Mouse (Mus musculus): Measurements from ENCODE around the gene Tut7.
"Not testable (repeated sequence)": the region's sequence is repeated elsewhere in the genome, so short reads cannot be mapped to it uniquely, and the experiment has no call there.

The Tut7 gene

GRCm38 (mm10) chr13:59762791-59763190 lies 60.2 kb downstream of the Tut7 start:
- DNase-seq = no peak

GRCm38 (mm10) chr13:59756906-59757305 lies 66.0 kb downstream of the Tut7 start:
- DNase-seq = peak in 1 of 2 experiments; percentile 33

- DNase-seq = no peak
Measured at GRCm38 (mm10) chr13:59750310-59750709, 72.6 kb downstream of the Tut7 start.

- DNase-seq = peak in 1 of 2 experiments; percentile 29
Measured at GRCm38 (mm10) chr13:59746711-59747110, 76.2 kb downstream of the Tut7 start, which contains the start of gene 1700014D04Rik. Gene 1700014D04Rik, minus strand, starts transcription at chr13:59746752.

- peak; percentile 67 to 68 for DNase-seq
Measured at GRCm38 (mm10) chr13:59746164-59746563, 76.8 kb downstream of the Tut7 start.

- DNase-seq = no peak
Measured at GRCm38 (mm10) chr13:59745462-59745861, 77.5 kb downstream of the Tut7 start.

- peak; percentile 59 to 60 for DNase-seq
Measured at GRCm38 (mm10) chr13:59741697-59742096, 81.2 kb downstream of the Tut7 start.

- DNase-seq = no peak
Measured at GRCm38 (mm10) chr13:59741096-59741495, 81.9 kb downstream of the Tut7 start.

- no peak for DNase-seq
Measured at GRCm38 (mm10) chr13:59739397-59739796, 83.5 kb downstream of the Tut7 start.

- no peak for DNase-seq
Measured at GRCm38 (mm10) chr13:59738455-59738854, 84.5 kb downstream of the Tut7 start.

- no peak for DNase-seq
Measured at GRCm38 (mm10) chr13:59735190-59735589, 87.8 kb downstream of the Tut7 start.

GRCm38 (mm10) chr13:59734347-59734746 lies 88.6 kb downstream of the Tut7 start:
- peak in 1 of 2 experiments; percentile 16 for DNase-seq

- no peak for DNase-seq
Measured at GRCm38 (mm10) chr13:59733936-59734335, 89.0 kb downstream of the Tut7 start.

GRCm38 (mm10) chr13:59731652-59732051 lies 91.3 kb downstream of the Tut7 start, which contains the start of gene Spata31d1d:
Gene Spata31d1d, minus strand, starts transcription at chr13:59731752.
- DNase-seq = no peak

GRCm38 (mm10) chr13:59728378-59729093 lies 94.4 kb downstream of the Tut7 start:
- DNase-seq = peak; percentile 87 to 91

- DNase-seq = peak in 1 of 2 experiments; percentile 22
Measured at GRCm38 (mm10) chr13:59726139-59726867, 96.6 kb downstream of the Tut7 start.

- not testable (repeated sequence) for DNase-seq
Measured at GRCm38 (mm10) chr13:59722089-59722488, 100.9 kb downstream of the Tut7 start.

All from kidney, postnatal 4 days (tissue).